Mouse (Mus musculus) megakaryocyte progenitor cell, adult 5-6 weeks (primary cell): ENCODE measurements at regions not wholly inside any gene's neighbourhood (a gene's known extent, or its start where the extent isn't known, plus 50 kb on each side); places are given as distances from the start of the nearest gene placed in this dataset.
"Not testable (repeated sequence)": the region's sequence is repeated elsewhere in the genome, so short reads cannot be mapped to it uniquely, and the experiment has no call there.

Experiments
- ATAC-seq: replicated peaks from 2 replicates; pipeline ENCODE4 v1.8.0; 2016; ENCODE audit warnings: mild to moderate bottlenecking, moderate TSS enrichment, inconsistent platforms; ENCODE audit not compliant: poor library complexity

DNA sequence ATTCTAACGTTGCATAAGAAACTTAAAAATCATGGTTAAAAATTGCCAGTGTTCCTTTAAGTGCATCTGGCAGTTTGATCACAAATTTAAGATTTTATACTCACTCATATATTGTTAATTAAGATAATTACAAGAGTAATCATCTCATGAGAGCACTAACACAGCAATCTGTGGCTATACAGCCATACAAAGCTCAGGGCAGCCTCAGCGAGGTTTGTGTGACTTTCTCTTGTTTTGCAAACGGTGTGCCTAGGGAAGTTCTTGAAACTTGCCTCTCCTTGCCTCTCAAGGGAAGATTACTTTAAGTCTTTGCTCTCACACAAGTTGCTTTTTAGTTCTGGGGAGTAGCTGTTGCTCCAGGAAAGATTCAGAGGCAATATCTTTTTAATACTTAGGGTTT, 58.1 kb upstream of the Slc1a4 start:
- ATAC-seq: no peak

DNA sequence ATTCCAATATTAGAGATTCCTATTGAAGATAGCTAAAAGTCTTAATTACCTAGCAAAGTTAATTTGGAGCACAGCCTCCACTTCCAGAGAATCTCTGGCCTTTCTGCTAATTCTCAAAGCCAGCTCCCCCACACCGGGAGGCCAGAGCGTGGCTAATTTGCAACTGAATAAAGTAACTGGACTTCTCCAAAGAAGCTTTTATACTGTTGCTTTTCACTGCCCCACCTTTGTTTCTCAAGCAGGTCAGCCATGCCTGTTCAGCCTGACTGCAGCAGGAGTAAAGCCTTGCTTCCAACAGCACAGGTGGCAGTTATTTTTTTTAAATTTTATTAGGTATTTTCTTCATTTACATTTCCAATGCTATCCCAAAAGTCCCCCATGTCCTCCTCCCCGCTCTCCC, 60.8 kb upstream of the Slc1a4 start:
- ATAC-seq: not testable (repeated sequence)

DNA sequence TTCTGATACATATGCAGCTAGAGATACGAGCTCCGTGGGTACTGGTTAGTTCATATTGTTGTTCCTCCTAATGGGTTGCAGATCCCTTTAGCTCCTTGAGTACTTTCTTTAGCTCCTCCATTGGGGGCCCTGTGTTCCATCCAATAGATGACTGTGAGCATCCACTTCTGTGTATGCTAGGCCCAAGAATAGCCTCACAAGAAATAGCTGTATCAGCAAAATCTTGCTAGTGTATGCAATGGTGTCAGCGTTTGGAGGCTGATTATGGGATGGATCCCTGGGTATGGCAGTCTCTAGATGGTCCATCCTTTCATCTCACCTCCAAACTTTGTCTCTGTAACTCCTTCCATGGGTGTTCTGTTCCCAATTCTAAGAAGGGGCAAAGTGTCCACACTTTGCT, 61.3 kb upstream of the Slc1a4 start:
- not testable (repeated sequence) for ATAC-seq

DNA sequence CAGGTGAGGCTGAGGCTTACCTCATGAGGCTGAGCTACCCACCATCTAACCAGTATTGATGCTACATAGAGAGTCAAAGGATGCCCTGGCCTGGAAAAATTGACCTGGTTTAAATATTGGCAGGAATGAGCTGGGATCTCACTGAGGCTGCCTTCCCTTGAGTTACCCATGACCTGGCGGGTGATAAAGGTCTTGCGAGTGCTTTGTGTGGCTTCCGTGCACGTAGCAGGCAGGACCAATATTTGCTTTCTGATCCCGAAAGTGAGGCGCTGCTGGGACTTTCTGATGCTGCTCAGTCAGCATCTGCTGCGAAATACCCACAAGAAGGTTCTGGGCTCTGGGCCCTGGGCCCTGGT, 63.3 kb upstream of the Slc1a4 start:
- no peak for ATAC-seq

DNA sequence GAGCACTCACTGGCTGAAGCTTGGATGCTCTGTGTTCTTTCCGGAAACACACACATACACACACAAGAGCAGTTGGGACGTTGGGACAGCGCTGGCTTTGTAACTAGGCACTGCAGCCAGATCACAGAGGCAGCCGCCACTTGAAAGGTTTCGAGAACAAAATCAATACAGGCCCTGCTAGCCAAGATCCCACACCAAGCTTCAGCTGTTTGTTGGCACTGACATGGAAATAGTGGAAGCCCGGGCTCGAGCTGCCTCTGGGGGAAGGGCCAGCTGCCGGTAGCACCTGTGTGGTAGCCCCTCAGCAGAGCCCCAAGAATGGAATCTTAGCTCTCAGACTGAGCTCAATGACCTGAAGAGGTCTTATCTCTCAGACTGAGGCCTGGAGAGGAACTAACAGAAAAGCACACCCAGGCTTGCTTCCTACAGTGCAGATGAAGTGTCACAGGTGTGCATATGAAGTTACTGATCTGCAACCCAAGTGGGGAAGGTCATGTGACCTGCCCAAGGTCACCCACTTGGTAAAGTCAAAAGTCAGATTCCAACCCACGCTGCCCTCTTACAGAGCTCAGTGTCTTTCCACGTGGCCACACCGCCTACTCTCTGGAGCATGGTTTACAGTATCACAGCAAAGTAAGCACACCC, 63.8 kb upstream of the Slc1a4 start:
- ATAC-seq: no peak

DNA sequence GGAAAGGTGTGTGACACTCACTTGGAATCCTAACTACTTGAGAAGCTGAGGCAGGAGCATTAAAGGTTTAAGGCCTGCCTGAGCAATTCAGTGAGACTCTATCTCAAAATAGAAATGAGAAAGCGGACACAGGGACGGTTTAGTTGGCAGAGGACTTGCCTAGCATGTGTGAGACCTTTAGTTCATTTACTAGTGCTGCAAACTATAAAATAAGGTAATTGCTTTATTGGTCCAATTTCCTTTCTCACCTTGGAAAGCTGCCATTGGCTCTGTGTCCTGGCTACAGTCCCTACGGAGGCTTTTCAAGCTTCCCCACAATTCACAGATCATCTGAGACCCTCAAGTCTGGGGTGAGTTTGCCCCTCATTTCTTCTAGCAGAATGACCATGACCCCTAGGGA, 64.4 kb upstream of the Slc1a4 start:
- ATAC-seq: no peak

DNA sequence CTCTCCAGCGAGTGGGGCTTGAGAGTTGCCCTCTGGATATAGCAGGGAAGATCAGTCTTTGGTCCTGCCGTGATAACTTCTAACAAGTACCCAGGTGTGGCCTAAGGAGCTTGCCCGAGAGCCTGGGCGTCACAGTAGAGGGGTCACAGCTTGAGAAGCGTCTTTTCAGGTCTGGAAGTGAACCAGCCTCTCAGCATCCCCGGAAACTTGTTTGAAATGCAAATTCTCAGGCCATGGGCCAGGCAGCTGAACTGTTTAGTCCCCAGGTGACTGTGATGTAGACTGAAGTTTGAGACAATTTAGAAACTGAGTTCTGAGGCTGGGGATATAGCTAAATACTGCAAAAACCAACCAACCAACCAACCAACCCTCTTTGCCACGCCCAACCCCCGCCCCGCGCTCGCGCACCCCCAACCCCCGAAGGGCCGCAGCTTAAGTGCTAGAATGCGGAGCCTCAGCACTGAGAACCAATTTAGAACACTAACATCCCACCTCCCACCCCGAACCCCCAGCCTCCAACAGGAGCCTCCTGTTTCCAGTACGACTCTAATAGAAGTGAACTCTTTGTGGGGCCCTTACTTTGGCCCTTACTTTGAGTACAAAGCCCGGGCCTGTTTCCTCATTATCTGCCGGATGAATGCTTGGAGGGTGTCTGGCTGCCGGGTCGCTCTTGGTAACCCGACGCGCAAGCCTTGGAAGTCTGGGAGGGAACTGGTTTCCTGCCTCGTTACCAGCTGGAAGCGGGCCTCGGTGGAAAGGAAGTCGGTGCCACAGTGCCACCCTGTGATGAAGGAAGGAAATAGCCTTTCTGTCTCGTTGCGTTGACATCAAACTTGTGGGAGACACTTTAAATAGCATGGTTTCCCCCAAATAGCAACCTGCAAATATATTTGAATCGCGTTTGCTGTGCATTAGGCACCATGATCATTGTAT, 68.1 kb upstream of the Slc1a4 start:
- ATAC-seq: peak; percentile 94

DNA sequence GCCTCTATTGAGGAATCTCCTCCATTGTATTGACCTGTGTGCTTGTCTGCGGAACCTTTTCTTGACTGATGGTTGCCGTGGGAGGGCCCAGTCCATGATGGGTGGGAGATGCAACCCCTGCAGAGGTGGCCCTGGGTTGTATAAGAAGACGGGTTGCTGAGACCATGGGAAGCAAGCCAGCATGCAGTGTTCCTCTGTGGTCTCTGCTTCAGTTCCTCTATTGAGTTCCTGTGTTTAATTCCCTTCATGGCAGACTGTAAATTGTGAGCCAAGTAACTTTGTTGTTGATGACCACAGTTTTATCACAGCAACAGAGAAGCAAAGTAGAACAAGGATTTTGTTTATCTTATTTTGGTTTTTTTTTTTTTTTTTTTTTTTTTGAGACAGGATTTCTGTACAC, 70.9 kb upstream of the Slc1a4 start:
- ATAC-seq: peak; percentile 68

DNA sequence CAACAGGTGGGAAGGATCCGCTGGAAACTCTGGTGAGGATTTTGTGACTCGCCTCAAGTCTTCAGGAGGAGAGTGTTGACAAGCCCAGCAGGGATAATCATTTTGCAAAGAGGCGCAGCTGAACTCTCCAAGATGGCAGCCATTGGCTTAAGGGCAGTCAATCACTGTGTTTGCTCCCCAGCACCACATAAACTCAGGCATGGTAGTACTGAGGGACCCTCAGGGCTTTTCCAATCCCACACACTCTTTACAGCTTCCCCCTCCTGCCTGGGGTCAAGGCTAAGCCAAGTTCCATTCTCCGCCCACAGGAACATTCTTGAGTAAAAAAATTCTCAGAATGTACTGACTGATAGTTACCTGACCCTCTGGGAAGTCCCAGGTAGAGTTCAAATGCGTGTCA, 72.0 kb upstream of the Slc1a4 start:
- ATAC-seq: no peak

DNA sequence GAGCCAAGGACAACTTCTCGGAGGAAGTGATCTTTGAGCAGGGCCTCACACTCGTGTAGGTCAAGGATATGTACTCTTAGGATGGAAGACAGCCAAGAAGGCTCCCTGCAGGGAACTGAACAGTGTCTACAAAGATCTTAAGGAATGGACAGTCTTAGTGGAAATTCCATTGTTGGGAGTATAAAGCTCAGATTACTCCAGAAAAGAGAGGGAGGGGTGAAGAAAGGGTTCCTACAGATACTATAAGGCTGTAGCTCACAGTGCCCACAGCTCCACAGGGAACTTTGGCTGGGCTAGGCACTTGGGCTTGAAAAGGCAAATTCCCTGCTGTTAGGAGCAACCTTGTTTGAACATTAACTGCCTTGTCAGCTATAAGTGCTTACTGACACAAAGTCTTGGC, 85.6 kb upstream of the Slc1a4 start:
- ATAC-seq: no peak

DNA sequence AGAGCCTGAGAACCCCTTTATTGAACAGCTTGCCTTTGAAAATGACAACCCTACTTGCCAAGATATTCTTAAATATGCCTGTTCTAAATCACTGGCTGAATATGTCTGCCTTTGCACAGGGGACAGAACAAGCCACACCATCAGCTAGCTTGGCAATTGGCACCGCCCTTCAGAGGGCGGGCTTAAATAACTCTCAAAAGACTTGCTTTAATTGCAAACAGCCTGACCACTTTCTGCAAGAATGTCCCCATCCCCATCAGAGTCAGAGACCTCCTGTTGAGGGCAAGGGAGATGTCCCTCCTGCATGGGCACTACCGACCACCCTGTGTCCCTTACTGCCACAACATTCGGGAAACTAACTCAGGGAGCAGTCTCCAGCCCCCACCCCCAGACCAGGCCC, 88.4 kb upstream of the Slc1a4 start:
- no peak for ATAC-seq

DNA sequence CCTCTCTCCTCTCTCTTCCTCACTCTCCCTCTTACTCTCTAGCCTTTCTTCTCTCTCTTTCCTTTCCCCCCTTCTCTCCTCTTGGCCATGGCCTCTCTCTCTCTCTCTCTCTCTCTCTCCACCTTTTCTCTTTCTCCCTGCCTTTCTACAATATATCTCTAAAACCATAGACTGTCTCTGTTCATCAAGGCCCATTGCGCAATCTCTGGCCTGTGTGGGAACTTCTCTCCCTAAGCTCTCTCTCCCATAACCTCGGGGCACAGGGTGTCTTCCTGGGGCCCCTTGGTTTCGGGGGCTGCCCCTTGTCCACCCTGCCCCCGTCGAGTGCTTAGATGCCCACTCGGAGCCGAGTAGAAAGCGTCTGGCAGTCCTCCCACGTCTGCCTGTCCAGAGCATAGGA, 103.5 kb upstream of the Slc1a4 start:
- ATAC-seq: no peak

DNA sequence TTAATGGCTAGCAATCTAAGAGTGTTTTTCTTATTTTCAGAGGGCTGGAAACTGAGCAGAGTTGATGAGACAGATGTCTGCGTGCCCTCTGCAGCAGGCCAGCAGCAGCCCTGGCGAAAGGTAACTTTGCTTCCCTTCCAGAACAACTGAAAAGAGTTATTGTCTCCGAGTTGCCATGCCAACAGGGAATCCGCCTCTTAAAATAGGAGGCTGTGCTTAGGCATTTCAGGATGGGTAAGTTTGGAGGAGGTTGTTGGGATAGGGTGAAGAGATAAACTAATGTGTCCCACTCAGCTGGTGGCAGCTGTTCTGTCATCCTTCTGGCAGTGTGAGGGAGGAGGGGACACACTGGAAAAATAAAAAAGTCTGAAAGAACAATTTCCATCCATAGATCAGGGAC, 100.6 kb upstream of the Sertad2 start:
- ATAC-seq: no peak

DNA sequence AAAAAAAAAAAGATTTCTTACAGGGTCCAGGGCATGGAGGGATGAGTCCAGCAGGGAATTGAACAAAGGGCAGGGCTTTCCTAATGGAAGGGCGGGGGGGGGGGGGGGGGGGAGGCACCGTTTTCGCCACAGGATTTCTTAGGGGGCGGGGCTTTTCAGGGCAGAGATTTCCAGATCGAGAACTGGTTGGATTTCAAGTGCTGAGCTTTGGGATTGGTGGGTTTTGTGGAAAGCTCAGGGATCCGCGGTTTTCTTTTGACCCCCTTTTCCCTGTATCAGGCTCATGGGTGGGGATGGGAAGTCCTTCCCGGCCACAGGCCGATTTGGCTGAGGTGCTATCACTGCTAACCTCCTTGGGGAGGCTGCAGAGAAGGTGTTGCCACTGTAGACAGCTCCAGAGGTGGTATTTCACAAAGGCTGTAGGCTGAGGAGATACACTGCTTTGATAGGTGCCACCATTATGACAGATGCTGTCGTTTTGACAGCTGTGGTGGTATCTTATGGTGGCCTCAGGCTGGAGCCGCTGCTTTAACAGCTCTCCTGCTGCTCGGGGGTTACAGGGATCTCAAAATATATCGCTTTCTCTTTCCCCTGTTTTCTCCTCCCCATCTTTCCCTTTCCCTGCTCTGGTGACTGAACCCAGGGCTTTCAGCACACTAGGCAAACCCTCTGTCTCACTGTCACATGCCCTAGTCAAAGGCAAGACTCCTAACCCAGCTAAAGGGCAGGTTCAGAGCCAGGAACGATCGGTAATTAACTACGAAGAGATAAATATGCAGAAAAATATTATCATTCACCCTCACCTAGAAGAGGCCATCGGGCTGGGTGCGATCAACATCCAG, 97.8 kb upstream of the Sertad2 start:
- ATAC-seq: 0 out of 2 replicates have a peak, but pooled peaks have one; percentile 5

DNA sequence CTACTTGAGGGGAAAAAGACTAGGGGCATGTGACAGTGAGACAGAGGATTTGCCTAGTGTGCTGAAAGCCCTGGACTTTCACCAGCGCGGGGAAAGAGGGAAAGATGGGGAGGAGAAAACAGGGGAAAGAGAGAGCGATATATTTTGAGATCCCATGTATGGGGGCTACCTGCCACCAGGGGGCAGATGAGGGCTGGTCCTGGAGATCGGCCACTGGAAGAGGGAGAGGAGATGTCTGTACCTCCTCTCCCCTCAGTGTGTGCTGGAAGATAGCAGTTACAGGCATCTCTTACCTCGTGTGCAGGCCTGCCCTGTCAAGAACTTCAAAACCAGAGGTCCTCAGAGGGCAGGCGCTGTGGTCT, 97.2 kb upstream of the Sertad2 start:
- peak; percentile 98 for ATAC-seq

DNA sequence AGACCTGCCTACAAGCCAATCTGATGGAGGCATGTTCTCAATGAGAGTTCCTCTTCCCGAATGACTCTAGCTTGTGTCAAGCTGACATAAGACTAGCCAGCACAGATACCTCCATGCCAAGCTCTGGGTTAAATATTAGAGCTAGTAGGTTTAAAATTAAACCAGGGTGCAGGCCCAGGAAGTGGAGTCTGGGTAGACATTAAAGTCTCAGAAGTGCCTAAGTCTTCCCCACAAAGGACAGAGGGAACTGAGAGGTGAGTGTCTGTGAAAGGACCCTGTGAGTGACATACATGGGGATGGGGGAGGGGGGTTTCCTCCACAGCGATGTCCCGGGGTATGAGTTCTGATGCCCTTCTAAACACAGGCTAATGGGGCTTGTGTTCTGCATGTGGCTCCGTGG, 90.2 kb upstream of the Sertad2 start:
- ATAC-seq: no peak

DNA sequence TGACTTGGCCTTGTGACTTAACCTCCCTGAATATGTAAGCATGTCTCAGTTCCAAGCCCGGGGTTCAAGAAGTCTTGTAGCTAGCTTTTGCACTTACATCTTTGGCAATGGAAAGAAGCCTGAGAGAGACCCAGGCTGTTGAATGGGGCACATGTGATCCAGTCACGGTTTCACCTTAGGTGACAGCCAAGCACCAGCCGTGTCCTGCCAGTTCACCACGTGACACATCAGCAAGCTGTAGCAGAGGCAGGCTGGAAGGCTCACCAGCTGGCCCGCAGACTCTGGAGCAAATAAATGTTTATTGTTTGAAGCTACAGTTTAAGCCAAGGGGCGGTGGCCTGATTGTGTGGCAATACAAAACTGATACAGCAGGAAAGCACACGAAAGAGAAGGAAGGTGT, 89.3 kb upstream of the Sertad2 start:
- ATAC-seq: no peak

DNA sequence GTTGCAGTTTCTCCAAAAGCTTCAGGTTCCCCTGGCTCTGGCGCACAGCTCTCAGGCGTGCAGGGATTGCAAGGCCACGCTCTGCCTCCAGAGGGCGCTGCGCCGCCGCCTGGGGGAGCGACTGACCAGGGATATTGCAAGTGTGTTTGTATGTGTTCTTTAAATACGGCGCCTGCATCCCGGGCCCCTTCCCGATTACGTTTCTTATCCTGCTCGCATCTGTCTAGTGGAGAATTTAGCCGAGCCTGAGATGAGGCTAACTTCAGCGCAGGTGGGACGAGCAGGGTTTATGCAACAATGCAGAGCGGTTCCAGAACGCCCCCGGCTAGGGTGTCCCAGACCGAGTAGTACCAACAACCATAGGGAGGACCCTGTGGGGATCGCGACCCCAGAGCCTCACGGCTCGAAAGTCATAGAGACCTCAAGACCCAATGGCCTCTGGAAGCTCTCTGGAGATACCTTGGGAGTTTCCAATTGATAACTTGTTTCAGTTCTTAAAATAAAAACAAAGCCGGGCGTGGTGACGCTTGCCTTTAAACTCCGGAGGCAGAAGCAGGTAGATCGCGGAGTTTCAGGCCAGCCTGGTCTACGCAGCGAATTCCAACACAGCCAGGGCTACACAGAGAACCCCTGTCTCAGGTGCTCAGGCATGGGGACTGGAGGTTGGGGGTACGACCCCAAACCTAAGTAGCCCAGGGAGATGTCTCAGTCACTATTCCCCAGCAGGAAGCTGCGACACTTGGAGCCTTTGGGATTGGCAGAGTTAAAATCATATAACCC, 87.8 kb upstream of the Sertad2 start:
- ATAC-seq: peak; percentile 98

DNA sequence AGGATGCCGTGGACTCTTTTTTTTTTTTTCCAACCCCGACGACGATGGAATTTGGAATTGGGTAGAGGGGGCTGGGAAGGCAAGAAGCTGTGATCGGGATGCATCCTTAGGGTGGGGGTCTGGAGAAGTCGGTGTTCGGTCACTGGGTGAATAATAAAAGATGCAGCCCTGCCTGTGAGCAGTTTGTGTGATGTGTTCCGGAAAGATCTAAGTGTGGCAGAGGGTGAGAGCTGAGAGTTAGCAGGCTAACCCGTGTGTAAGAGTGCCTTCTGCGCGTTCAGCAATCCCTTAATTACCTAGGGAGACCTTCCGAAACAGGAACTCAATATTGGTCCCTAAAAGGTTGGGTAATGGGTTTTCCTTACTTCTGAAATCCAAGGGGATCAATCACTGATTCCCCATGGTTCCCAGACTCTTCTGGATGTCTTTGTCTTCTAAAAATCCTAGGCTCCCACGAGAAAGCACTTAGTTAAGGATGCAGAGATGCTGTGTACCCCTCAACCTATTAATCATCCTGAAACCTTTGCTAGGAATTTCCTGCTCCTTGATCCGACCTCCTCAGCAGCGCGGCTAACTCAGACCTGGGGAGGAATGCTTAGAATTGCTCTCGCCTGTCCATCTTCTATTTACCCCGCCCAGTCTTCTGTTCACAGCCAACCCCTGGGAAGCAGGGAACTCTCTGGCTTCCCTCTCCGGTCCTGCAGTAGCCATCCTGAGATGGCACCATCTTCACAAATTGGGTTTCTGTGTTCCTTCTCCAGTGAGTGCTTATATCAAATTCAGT, 87.0 kb upstream of the Sertad2 start:
- ATAC-seq: no peak

DNA sequence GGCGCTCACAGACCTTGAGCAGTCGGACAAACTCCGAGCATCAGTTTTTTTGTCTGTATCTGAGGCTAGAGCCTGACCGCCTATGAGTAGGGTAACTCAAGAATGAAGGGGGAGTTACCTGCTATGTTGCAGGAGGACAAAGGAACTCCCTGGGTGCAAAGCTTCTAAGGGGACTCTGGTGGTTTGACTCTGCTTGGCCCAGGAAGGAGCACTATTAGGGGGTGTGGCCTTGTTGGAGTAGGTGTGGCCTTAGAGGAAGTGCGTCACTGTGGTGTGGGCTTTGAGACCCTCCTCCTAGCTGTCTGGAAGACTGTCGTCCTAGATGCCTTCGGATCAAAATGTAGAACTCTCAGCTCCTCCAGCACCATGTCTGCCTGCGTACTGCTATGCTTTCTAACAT, 83.9 kb upstream of the Sertad2 start:
- no peak for ATAC-seq
